Mouse (Mus musculus): ENCODE measurements around the gene Cdh3.
"Not testable (repeated sequence)": the region's sequence is repeated elsewhere in the genome, so short reads cannot be mapped to it uniquely, and the experiment has no call there.

The Cdh3 gene

DNA sequence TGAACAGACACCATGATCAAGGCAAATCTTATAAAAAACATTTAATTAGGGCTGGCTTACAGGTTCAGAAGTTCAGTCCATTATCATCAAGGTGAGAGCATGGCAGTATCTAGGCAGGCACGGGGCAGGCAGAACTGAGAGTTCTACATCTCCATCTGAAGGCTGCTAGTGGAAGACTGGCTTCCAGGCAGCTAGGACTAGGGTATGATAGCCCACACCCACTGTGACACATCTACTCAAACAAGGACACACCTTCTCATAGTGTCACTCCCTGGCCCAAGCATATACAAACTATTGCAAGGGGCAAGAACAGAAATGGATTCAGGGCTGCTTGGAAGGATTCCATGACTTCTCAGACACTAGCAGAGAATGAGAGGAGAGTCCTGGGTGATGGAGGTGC, 61.5 kb downstream of the Cdh3 start:
- DNase-seq: not testable (repeated sequence)

DNA sequence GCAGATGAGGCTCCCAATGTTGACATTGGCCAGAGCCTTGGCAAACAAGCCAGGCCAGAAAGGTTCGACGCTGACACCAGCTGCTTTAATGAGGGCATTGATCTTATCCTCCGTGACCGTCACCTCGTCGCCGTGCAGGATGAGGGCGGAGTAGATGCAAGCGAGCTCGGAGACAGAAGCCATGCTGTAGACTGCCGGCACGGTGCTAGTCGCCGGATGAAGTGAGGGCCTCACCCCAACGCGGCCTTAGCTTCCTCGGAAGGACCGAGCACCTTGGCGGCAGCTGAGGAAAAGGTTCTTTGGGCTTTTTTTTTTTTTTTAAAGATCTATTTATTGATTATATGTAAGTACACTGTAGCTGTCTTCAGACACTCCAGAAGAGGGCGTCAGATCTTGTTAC, 62.5 kb downstream of the Cdh3 start, which contains the start of gene Gm10073:
Gene Gm10073 (minus strand): TSS at position 294 of the 400 bp plus-strand sequence.
- DNase-seq: not testable (repeated sequence)

GRCm38 (mm10) chr8:106574283-106574682, 63.6 kb downstream of the Cdh3 start:
- no peak for DNase-seq

DNA sequence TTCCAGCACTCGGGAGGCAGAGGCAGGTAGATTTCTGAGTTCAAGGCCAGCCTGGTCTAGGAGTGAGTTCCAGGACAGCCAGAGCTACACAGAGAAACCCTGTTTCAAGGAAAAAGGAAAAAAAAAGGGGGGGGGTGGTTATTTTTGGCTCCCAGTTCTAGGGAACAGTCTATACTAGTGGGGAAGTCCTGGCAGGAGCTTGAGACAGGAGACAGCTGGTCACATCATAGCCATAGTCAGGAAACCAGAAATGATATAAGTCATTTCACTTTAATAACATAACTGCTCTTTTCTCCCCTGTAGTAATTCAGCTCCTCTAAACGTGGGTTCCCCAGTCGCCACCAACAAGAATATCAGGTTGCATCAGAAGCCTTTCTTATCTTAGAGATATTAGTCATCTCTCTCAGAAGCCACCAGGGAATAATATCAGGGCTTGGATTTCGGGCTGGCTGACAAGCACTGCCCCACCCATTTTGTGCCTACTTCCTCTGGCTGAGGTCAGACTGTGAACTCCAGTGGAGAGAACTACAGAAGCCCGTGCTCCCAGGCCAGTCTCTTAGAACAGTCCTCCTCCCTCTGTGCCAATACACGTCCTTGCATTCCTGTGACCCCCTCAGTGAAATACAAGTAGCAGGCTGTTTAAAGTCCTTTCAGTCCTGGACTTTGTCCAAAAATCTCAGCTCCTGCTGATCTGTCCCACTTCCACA, 66.3 kb downstream of the Cdh3 start:
- no peak for DNase-seq

DNA sequence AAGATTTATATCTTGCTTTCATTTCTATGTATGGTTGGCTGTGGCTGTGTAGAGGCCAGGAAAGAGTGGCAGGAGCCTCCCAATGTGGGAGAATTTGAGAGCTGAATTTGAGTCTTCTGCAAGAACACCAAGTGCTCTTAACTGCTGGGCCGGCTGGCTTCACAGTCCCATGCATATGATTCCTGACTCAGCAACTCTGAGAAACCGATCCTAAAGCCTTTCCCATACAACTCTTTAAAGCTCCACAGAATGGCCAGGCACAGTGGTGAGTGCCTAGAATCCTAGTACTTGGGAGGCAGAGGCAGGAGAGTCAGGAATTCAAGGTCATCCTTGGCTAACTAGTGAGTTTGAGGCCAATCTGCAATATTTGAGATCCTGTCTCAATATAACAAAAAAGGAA, 68.8 kb downstream of the Cdh3 start:
- DNase-seq: no peak

GRCm38 (mm10) chr8:106581344-106582088, 70.8 kb downstream of the Cdh3 start:
- no peak for DNase-seq

GRCm38 (mm10) chr8:106584942-106585670, 74.4 kb downstream of the Cdh3 start:
- DNase-seq: no peak

- no peak for DNase-seq
Measured at GRCm38 (mm10) chr8:106585671-106586037, 75.0 kb downstream of the Cdh3 start.

DNA sequence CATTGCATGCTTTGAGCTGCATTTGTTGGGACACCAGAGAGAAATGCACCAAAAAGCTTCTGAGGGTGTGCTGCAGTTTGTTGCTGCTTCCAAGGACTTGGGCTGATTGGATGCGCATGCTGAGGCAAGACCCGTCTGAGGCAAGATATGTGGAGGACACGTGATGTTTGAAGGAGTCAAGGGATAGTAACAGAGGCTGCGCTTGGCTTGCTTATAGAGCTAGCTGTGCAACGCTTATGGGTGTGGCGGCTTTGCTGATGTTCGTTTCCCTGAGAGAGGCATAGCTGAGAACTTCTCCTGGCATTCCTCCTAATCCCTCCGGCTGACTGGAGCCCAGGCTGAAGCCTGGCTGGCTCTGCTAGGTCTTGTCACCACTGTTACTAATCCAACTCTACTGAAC, 76.2 kb downstream of the Cdh3 start:
- no peak for DNase-seq

DNA sequence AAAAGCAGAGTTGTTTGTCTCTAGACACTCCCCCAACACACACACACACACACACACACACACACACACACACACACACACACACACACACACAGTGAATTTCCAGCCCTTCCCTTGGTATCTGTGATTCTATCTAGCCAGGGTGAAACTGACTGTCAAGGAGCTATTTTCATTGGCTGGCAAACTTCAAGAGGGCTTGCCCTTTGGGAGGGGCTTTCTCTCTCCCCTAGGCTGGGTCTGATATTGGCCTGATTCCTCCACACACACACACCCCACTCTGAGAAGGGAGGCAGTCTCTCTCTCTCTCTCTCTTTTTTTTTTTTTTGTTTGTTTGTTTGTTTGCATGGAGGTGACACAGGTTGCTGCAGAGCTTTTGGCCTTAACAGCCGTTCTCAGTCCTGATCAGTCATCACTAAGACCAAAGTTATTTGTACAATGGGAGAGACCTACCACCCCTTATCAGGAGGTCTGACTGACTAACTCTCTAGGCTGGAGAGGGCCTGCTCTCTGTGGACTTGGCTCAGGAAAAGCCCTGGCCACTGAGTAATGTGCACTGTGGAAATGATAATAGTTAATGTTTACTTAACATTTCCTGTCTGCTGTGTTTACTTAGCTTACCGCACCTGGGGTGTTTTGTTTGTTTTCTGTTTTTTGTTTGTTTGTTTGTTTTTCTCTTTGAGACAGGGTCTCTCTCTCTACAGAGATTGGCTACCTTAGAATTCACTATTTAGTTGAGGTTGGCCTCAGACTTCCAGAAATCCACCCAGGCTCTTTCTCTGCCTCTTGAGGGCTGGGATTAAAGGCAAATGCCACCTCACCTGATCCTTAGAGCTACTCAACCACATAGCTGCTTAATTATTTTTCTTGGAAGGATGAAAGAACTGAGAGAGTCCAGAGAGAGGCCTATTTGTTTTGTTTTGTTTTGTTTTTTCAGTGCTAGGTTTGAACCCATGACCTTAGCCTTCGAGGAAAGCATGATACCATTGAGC, 78.0 kb downstream of the Cdh3 start:
- no peak for DNase-seq

- DNase-seq: no peak
Measured at GRCm38 (mm10) chr8:106592458-106592857, 81.8 kb downstream of the Cdh3 start.

- not testable (repeated sequence) for DNase-seq
Measured at GRCm38 (mm10) chr8:106595623-106596022, 84.9 kb downstream of the Cdh3 start.

- no peak for DNase-seq
Measured at GRCm38 (mm10) chr8:106597067-106597466, 86.4 kb downstream of the Cdh3 start.

- DNase-seq: no peak
Measured at GRCm38 (mm10) chr8:106599265-106599979, 88.7 kb downstream of the Cdh3 start.

GRCm38 (mm10) chr8:106603131-106603819, 92.6 kb downstream of the Cdh3 start, which contains the start of gene Cdh1:
Gene Cdh1, plus strand, starts transcription at chr8:106603351.
- DNase-seq: peak; percentile 59

- DNase-seq: no peak
Measured at GRCm38 (mm10) chr8:106603933-106604332, 93.2 kb downstream of the Cdh3 start.

DNA sequence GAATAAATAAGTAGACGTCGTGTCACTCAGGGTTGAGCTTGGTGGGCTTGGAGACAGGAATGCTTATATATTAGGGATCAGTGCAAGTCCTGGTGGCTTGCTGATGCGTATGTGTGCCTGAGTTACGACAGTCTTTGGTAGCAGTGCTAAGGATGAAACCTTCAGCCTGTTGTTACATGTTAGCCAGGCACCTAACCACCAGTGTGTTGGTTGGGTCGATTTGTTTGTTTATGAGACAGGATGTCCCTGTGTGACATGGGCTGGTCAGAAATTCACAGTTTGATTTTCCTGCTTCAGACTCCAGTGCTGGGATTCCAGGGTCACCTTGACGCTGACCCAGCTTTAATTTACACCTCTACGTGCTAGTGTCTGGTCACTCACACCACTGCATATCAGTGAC, 95.0 kb downstream of the Cdh3 start:
- DNase-seq: no peak

- no peak for DNase-seq
Measured at GRCm38 (mm10) chr8:106606121-106606520, 95.4 kb downstream of the Cdh3 start.

GRCm38 (mm10) chr8:106606601-106607145, 96.0 kb downstream of the Cdh3 start:
- DNase-seq: no peak

Data from thymus, postnatal 25 days (tissue).